Mouse (Mus musculus): Measurements from ENCODE around the gene Clec2d. TPM values are rescaled to one million over a fixed set of nuclear protein-coding genes. Genes with fewer than 3 reads are reported as not detected.
A peak's percentile ranks its signal among the peaks of the same experiment; 100 is the strongest.

Gene Clec2d
- polyA plus RNA-seq (2014; fragmentation: Nextera tagmentation; extraction: Ambion mirVana), result 0.56 and 0.68 TPM in 2 replicates

DNA sequence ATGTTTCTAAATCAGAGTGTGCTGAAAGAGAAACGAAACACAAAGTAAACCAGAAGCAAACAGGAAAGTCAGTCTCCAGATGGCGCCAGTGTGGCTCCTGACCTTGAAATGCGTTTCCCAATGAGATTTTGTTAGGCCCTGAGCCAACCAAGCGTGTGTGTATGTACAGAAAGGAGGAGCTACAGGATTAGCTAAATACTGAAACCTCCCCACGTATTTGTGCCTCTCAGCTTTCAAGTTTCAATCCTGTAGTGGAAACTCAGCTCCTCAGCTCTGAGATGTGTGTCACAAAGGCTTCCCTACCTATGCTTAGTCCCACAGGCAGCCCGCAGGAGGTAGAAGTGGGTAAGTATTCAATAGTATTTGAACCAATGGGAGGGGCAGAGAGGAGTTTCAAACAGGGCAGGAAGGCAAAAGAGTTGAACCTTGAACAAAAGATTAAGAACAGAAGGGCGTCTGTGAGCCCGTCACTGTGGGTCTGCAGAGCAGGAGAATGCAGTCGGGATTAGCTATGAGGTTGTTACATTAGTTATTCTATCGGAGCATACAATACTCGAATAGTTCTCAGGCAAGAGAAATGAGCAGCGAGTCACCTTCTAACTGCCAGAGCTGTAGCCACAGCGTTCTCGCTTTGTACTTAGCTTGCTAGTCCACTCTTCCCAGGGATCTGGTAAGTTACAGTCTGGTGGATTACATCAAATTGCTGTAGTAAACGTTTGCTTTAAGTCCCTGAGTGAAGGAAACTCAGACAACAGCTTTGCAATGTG is at the start of gene Clec2d:
Clec2d (plus strand) TSS at position 213 of the 767 bp plus-strand sequence.
- H3K9me3 ChIP-seq (ENCODE audit: control insufficient read depth, low read depth, low read length), result no peaks in the 10 kb centered on the region
- H3K4me2 ChIP-seq (replicated peaks; ENCODE audit: low read depth, low read length), result peak within 1 kb of the TSS; percentile 48
- no peaks in the 10 kb centered on the region for H3K27me3 ChIP-seq (ENCODE audit: control insufficient read depth, insufficient read depth, low read length)
- peak within 1 kb of the TSS; percentile 97 for H3K27ac ChIP-seq (ENCODE audit: low read length)
- peak; percentile 85 for ATAC-seq (ENCODE audit: insufficient number of reproducible peaks, insufficient read depth, low FRiP score, low read depth)
- peaks cover under 1% of the 10 kb centered on the region; the same call in 1 of the 2 replicates for H3K36me3 ChIP-seq (ENCODE audit: control insufficient read depth, insufficient read depth, low read length)
- H3K4me3 ChIP-seq (ENCODE audit: low read depth, low read length), result peak within 1 kb of the TSS; percentile 49
- H3K4me1 ChIP-seq (ENCODE audit: control insufficient read depth, insufficient read depth, low read length), result 0 out of 2 replicates have a peak, but pooled peaks cover 5% of the 10 kb centered on the region
- H3K9ac ChIP-seq (replicated peaks; ENCODE audit: low read depth, low read length), result peak within 1 kb of the TSS; percentile 60
- WGBS, result 10% methylated on average over 15 of the region's 15 CpGs

DNA sequence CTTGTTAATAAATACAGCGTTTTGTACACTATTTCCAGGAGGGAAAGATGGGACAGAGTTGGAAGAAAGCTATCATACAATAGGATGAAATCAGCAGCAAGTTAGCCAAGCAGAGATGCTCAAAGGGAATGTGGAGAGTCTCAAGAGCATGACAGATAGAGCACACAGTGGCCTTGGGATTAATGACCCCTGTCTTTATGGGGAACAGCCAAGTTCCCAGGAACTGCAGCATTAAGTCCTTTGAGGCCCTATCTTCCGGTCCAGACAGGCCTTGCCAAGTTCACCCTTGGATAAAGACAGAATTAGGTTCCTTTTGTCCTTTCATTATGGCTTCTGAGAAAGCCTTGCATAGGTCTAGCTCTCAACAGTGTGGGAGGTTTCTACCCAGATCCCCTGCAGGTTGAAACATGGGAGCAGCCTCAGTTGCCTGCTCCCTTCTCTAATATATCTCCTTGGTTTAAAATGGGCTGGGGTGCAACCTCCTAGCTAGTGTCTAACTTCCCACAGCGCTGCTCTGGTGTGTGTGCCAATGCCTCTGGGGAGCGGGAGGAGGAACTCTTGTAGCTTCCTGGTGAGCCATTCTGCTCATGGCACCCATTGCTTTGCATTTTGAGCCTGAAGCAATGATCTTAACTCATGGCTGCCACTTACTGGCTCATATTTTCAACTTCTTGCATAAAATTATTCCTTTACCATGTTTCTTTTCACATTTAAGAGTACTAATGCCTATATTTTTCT is 47.6 kb upstream of the Clec2d start:
- no peak overlapping the region for H3K9ac ChIP-seq (replicated peaks; ENCODE audit: low read depth, low read length)
- H3K9me3 ChIP-seq (ENCODE audit: control insufficient read depth, low read depth, low read length), result no peaks in the 10 kb centered on the region
- no peak overlapping the region for H3K27ac ChIP-seq (ENCODE audit: low read length)
- no peak overlapping the region for H3K4me2 ChIP-seq (replicated peaks; ENCODE audit: low read depth, low read length)
- H3K27me3 ChIP-seq (ENCODE audit: control insufficient read depth, insufficient read depth, low read length), result no peaks in the 10 kb centered on the region
- no peaks in the 10 kb centered on the region for H3K4me1 ChIP-seq (ENCODE audit: control insufficient read depth, insufficient read depth, low read length)
- H3K36me3 ChIP-seq (ENCODE audit: control insufficient read depth, insufficient read depth, low read length), result no peaks in the 10 kb centered on the region
- ATAC-seq (ENCODE audit: insufficient number of reproducible peaks, insufficient read depth, low FRiP score, low read depth), result no peak
- no peak overlapping the region for H3K4me3 ChIP-seq (ENCODE audit: low read depth, low read length)
- 88% methylated on average over 4 of the region's 4 CpGs for WGBS

DNA sequence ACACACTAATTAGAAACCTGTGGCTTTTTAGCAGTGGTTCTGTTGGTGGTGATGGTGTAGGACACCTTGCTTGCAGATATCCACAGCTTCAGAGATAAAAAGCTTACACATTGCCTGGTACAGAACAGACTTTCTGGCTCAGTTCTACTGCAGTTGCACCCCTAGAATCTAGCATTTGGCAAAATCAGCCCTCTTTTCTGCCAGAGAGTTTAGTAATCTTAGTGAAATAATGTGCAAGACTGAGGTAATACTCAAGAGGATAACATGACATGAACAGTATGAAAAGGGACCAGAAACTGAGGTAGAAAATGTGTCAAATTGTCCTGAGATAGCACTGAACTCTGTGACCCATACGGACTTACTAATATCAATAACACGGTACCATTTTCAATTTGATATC is 33.6 kb upstream of the Clec2d start:
- H3K36me3 ChIP-seq (ENCODE audit: control insufficient read depth, insufficient read depth, low read length), result no peaks in the 10 kb centered on the region
- H3K4me2 ChIP-seq (replicated peaks; ENCODE audit: low read depth, low read length), result no peak overlapping the region
- H3K4me3 ChIP-seq (ENCODE audit: low read depth, low read length), result no peak overlapping the region
- no peak overlapping the region for H3K9ac ChIP-seq (replicated peaks; ENCODE audit: low read depth, low read length)
- H3K4me1 ChIP-seq (ENCODE audit: control insufficient read depth, insufficient read depth, low read length), result no peaks in the 10 kb centered on the region
- no peak for ATAC-seq (ENCODE audit: insufficient number of reproducible peaks, insufficient read depth, low FRiP score, low read depth)
- no peak overlapping the region for H3K27ac ChIP-seq (ENCODE audit: low read length)
- H3K27me3 ChIP-seq (ENCODE audit: control insufficient read depth, insufficient read depth, low read length), result no peaks in the 10 kb centered on the region
- no peaks in the 10 kb centered on the region for H3K9me3 ChIP-seq (ENCODE audit: control insufficient read depth, low read depth, low read length)
- WGBS, result 94% methylated on average over 2 of the region's 2 CpGs

DNA sequence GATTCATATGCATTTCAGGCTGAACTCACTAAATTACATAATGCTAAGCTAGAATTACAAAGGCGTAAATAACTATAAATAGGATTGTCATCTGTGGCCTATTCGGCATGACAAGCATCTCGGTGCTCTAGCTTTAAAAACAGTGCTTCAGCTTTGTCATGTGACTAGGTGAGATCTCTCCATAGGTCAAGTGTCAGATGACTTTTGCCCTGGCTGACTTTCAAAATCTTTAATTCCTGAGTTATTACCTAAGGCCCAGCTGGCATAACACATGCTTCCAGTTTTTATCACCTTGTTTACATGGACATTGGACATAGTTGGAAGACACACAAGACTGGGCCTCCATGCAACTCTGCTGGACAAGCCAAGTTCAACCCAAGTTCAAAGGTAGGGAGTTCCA is 20.3 kb upstream of the Clec2d start:
- Histone ChIP-seq H3K4me2 (replicated peaks; ENCODE audit: low read depth, low read length) (no peak overlapping the region), H3K4me3 (ENCODE audit: low read depth, low read length) (no peak overlapping the region), H3K27ac (ENCODE audit: low read length) (no peak overlapping the region), H3K27me3 (ENCODE audit: control insufficient read depth, insufficient read depth, low read length) (no peaks in the 10 kb centered on the region), H3K9me3 (ENCODE audit: control insufficient read depth, low read depth, low read length) (no peaks in the 10 kb centered on the region), H3K4me1 (ENCODE audit: control insufficient read depth, insufficient read depth, low read length) (no peaks in the 10 kb centered on the region), H3K9ac (replicated peaks; ENCODE audit: low read depth, low read length) (no peak overlapping the region), H3K36me3 (ENCODE audit: control insufficient read depth, insufficient read depth, low read length) (no peaks in the 10 kb centered on the region)
- WGBS, result 83% methylated on average over 3 of the region's 3 CpGs
- no peak for ATAC-seq (ENCODE audit: insufficient number of reproducible peaks, insufficient read depth, low FRiP score, low read depth)

DNA sequence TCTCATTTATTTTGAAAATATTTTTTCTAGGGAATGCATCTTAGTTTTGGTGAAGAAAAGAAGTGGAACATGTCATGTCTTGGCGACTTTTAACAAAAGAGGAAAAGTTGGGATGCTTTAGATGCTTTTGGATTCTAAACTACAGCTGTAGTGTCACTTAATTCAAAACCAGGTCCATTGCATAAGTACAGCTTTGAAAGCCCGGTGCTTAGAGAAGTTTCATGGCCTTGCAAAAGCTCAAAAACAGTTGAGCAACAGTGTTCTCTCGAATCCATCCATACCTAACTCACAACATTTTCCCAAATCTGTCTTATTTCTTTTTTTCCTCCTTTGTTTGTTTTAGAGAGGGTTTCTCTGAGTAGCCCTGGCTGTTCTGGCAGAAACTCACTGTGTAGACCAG is 19.3 kb upstream of the Clec2d start:
- Histone ChIP-seq H3K9ac (replicated peaks; ENCODE audit: low read depth, low read length) (no peak overlapping the region), H3K27me3 (ENCODE audit: control insufficient read depth, insufficient read depth, low read length) (no peaks in the 10 kb centered on the region), H3K36me3 (ENCODE audit: control insufficient read depth, insufficient read depth, low read length) (no peaks in the 10 kb centered on the region), H3K4me1 (ENCODE audit: control insufficient read depth, insufficient read depth, low read length) (no peaks in the 10 kb centered on the region), H3K4me3 (ENCODE audit: low read depth, low read length) (no peak overlapping the region), H3K27ac (ENCODE audit: low read length) (no peak overlapping the region), H3K9me3 (ENCODE audit: control insufficient read depth, low read depth, low read length) (no peaks in the 10 kb centered on the region), H3K4me2 (replicated peaks; ENCODE audit: low read depth, low read length) (no peak overlapping the region)
- no peak for ATAC-seq (ENCODE audit: insufficient number of reproducible peaks, insufficient read depth, low FRiP score, low read depth)
- 92% methylated on average over 3 of the region's 3 CpGs for WGBS

DNA sequence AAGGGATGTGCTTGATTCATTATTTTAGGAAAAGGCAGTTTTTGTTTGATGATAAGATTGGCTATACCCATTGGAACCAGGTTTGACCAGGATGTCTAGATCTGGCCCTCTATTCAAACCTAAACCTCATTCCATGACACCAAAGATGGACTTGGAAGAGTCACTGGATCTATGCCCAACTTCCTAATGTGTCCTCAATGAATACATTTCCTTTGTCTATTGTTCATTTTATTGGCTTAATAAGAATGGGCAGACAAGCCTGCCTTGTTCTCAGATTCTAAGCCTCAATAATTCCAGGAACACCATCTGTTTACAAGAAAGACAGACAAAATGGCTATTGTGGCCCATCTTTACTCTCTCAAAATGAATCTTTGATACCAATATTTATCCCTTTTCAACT is 18.5 kb upstream of the Clec2d start:
- ATAC-seq (ENCODE audit: insufficient number of reproducible peaks, insufficient read depth, low FRiP score, low read depth), result no peak
- Histone ChIP-seq H3K27me3 (ENCODE audit: control insufficient read depth, insufficient read depth, low read length) (no peaks in the 10 kb centered on the region), H3K4me3 (ENCODE audit: low read depth, low read length) (no peak overlapping the region), H3K36me3 (ENCODE audit: control insufficient read depth, insufficient read depth, low read length) (no peaks in the 10 kb centered on the region), H3K9me3 (ENCODE audit: control insufficient read depth, low read depth, low read length) (no peaks in the 10 kb centered on the region), H3K4me2 (replicated peaks; ENCODE audit: low read depth, low read length) (no peak overlapping the region), H3K27ac (ENCODE audit: low read length) (no peak overlapping the region), H3K9ac (replicated peaks; ENCODE audit: low read depth, low read length) (no peak overlapping the region), H3K4me1 (ENCODE audit: control insufficient read depth, insufficient read depth, low read length) (no peaks in the 10 kb centered on the region)

DNA sequence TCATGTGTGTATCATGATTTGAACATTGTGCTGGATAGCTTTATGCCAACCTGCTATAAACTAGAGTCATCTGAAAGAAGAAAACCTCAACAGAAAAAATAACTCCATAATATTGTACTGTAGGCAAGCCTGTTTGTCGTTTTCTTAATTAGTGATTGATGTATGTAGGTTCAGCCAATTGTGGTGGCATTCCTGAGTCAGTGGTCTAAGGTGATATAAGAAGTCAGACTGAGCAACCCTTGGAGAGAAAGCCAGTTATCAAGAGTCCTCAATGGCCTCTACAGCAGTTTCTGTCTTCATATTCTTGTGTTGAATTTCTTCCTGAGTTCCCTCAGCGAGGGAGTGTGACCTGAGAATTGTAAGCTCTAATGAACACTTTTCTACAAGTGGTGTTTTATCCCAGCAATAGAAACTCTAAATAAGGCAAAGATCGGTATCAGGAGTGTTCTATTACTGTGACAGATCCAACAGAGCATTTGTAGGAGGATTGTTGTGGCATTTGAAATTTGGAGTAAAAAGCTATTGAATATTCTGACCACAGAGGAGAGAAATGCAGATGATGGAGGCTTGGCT is 17.7 kb upstream of the Clec2d start:
- no peaks in the 10 kb centered on the region for H3K36me3 ChIP-seq (ENCODE audit: control insufficient read depth, insufficient read depth, low read length)
- H3K27me3 ChIP-seq (ENCODE audit: control insufficient read depth, insufficient read depth, low read length), result no peaks in the 10 kb centered on the region
- 82% methylated on average over 3 of the region's 3 CpGs for WGBS
- no peak overlapping the region for H3K27ac ChIP-seq (ENCODE audit: low read length)
- H3K4me2 ChIP-seq (replicated peaks; ENCODE audit: low read depth, low read length), result no peak overlapping the region
- no peak for ATAC-seq (ENCODE audit: insufficient number of reproducible peaks, insufficient read depth, low FRiP score, low read depth)
- no peak overlapping the region for H3K9ac ChIP-seq (replicated peaks; ENCODE audit: low read depth, low read length)
- no peaks in the 10 kb centered on the region for H3K4me1 ChIP-seq (ENCODE audit: control insufficient read depth, insufficient read depth, low read length)
- H3K9me3 ChIP-seq (ENCODE audit: control insufficient read depth, low read depth, low read length), result no peaks in the 10 kb centered on the region
- no peak overlapping the region for H3K4me3 ChIP-seq (ENCODE audit: low read depth, low read length)

DNA sequence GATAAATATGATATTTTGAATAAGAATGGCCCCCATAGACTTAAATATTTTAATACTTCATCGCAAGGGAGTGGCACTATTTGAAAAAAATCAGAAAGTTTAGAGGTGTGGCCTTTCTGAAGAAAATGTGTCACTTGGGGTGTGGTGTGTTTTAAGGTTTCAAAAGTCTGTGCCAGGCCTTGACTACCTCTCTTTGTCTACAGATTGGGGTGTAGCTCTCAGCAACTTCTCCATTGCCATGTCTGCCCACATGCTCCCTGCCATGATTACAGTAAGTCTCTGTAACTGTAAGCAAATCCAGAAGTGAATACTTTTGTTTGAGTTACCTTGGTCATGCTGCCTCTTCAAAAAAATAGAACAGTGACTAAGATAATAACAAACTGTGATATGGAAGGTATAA is 16.8 kb upstream of the Clec2d start:
- no peak overlapping the region for H3K9ac ChIP-seq (replicated peaks; ENCODE audit: low read depth, low read length)
- no peak overlapping the region for H3K27ac ChIP-seq (ENCODE audit: low read length)
- H3K4me1 ChIP-seq (ENCODE audit: control insufficient read depth, insufficient read depth, low read length), result no peaks in the 10 kb centered on the region
- 90% methylated on average over 1 of the region's 1 CpGs for WGBS
- no peaks in the 10 kb centered on the region for H3K27me3 ChIP-seq (ENCODE audit: control insufficient read depth, insufficient read depth, low read length)
- H3K9me3 ChIP-seq (ENCODE audit: control insufficient read depth, low read depth, low read length), result no peaks in the 10 kb centered on the region
- H3K4me2 ChIP-seq (replicated peaks; ENCODE audit: low read depth, low read length), result no peak overlapping the region
- no peaks in the 10 kb centered on the region for H3K36me3 ChIP-seq (ENCODE audit: control insufficient read depth, insufficient read depth, low read length)
- no peak for ATAC-seq (ENCODE audit: insufficient number of reproducible peaks, insufficient read depth, low FRiP score, low read depth)
- no peak overlapping the region for H3K4me3 ChIP-seq (ENCODE audit: low read depth, low read length)
